Mouse (Mus musculus) stomach, postnatal 0 days (tissue): Measurements from ENCODE around the gene Astn2.

Experiments
- CTCF ChIP-seq: IDR thresholded peaks from 2 replicates; pipeline ENCODE4 v1.5.1; 2016; ENCODE audit warnings: antibody characterized with exemption, low read depth, mild to moderate bottlenecking, moderate library complexity
- EP300 ChIP-seq: optimal IDR thresholded peaks from 2 replicates; pipeline ENCODE3; 2016; ENCODE audit warnings: antibody characterized with exemption

DNA sequence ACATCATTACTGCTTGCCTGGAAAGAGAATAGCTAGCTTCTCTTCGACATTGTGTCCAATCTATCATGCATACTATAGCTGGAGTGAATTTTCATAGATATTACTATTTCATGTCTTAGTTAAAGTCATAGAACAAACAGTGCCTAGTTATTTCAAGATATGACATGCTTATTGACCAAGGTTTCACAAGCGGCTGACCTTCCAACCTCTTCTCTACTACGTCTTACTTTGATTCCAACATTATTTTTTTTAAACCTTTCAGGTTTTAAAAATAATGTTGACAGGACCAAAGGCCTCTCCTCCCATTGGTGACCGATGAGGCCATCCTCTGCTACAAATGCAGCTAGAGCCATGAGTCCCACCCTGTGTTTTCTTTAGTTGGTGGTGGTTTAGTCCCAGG, 1025.0 kb downstream of the Astn2 start:
- TF ChIP-seq CTCF: no peak
- no peak for TF ChIP-seq EP300
